Mouse (Mus musculus) heart, postnatal 0 days (tissue): ENCODE data around the gene Atp5f1.

Source experiments
- CTCF ChIP-seq: IDR thresholded peaks from 2 replicates; pipeline ENCODE4 v1.5.1; 2016; ENCODE audit warnings: antibody characterized with exemption, control low read depth, low read depth
- EP300 ChIP-seq: IDR thresholded peaks from 2 replicates; pipeline ENCODE4 v1.6.1; 2016; ENCODE audit warnings: antibody characterized with exemption, low read depth

GRCm38 (mm10) chr3:105900716-105901115 is 59.2 kb downstream of the Atp5f1 start:
- no peak for TF ChIP-seq CTCF
- TF ChIP-seq EP300, result no peak
